Mouse (Mus musculus) lung, postnatal 4 days (tissue): ENCODE results near the gene C2cd2l.

Experiments used
- DNase-seq, 2 experiments: peaks; one replicate each; pipeline ENCODE4 v3.0.0; 2021

The C2cd2l gene

DNA sequence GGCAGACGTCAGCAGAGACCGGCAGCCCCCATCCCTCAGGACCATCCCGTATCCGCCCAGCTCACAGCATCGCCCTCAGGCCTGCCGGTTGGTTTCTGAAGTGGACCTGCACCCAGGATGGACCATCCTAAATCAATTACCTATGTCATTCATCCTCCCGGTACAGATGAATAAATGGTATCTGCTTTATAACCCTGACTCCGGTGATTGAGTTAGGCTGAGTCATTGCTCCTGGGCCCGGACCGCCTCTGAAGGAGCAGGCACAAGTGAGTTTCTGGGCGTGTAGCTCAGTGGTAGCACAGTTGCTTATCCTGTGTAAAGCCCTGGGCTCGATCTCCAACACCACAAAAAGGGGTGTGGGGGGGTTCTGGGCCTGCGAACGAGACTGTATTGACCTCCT lies 58.7 kb downstream of the C2cd2l start:
- no peak for DNase-seq
